Mouse (Mus musculus): Measurements from ENCODE around the gene Slc19a1. TPM values are rescaled to one million over a fixed set of nuclear protein-coding genes. Genes with fewer than 3 reads are reported as not detected.

Gene Slc19a1
- polyA plus RNA-seq, 1 experiment, result 35.1 TPM

DNA sequence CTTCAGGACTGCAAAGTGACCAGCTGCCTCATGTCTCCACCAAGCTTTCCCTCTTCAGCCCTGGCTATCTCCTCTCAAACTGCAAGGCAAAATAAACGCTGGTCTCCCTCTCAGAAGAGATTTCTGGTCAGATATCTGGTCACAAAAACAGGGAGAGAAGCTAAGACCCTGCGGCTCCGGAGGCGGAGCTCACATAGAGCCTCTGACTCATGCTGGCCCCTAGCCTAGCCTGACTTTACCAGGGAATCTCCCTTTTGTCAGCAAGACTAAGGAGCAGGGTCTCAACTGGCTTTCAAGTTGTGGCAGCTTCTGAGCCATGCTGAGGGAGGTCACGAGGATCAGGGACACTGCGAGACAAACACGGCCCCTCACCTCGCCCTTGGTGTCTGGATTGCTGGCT is 57.3 kb downstream of the Slc19a1 start:
- 45% methylated on average over 8 of the region's 8 CpGs for WGBS
- DNase-seq (ENCODE audit: low read depth, low spot score), result no peak

DNA sequence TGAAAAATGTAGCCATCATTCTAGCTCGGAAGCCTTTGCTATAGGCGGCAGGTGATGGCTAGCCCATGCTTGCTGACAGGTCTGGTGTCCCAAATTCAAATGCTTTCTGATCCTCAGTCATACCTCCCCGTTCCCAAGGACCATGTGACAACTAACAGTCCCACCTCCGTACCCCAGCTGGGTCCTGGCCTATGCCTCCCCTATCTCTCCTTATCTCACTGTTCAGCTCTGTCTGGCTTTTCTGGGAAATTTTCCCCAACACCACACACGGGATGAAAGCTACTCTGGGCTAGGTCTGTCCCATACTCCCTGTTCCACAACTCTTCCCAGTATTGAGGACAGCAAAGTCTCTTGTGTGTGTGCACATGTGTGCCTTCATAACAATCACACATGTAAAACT is 58.0 kb downstream of the Slc19a1 start:
- DNase-seq (ENCODE audit: low read depth, low spot score), result no peak
- WGBS, result 70% methylated on average over 5 of the region's 5 CpGs

DNA sequence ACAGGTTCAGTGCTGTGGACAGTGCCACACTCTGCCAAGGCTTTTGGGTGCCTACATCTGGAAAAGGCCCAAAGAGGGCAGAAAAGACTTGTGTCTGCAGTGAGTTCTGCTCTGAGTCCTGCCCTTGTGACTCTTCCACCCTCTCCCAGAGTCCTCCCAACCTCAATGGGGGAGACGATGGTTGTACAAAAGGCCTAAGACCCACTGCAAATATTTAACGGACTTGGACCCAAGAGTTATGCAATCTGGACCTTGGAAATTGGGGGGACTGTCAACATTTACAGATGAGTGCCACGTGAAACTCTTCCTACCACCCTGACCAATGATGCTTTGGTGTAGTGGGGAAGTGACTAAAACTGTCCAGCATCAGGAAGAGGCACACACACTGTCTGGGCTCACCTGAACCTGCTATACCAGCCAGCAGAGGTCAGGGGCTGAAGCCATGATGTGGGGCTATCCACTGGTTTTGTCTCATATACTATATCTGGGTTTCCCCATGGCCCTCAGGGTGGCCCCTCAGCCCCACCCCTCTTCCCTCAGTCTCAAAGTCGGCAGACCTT is 59.6 kb downstream of the Slc19a1 start:
- no peak for DNase-seq (ENCODE audit: low read depth, low spot score)
- 38% methylated on average over 4 of the region's 4 CpGs for WGBS

DNA sequence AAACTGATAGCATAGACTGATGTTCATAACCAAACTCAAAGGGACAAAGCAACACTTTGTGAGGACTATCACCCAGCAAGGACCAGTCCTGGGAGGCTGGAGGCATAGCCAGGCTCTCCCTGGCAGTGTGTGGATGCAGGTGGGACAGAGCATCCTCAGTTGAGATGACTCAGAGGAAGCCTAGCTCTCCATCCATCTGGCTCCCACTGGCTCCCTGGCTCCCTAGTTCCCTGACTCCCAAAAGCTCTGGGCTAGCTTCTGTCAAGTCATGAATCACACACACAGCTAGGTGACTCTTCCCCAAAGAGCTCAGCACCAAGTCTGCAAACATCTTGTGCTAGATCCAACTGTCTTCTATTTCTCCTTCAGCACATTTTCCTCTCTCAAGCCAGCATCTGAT is 61.8 kb downstream of the Slc19a1 start:
- no peak for DNase-seq (ENCODE audit: low read depth, low spot score)

DNA sequence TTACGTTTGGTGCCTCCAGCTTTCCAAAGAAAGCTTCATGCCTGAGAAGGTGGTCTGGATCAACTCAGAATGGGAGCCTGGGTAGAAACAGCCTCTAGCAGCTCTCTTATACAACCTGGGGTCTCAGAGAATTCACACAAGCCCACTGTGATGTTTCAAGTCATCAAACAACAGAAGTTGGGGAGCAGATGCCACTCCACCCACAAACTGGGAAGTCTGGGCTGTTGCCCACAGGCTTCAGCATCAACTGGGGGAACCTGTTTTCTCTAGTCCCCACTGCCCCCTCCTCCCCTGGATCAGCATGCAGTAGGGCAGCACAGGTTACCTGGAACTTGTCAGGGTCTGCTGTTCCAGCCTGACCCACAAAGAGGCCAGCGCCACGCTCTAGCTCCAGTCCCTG is 63.6 kb downstream of the Slc19a1 start:
- no peak for DNase-seq (ENCODE audit: low read depth, low spot score)
- 92% methylated on average over 3 of the region's 3 CpGs for WGBS

DNA sequence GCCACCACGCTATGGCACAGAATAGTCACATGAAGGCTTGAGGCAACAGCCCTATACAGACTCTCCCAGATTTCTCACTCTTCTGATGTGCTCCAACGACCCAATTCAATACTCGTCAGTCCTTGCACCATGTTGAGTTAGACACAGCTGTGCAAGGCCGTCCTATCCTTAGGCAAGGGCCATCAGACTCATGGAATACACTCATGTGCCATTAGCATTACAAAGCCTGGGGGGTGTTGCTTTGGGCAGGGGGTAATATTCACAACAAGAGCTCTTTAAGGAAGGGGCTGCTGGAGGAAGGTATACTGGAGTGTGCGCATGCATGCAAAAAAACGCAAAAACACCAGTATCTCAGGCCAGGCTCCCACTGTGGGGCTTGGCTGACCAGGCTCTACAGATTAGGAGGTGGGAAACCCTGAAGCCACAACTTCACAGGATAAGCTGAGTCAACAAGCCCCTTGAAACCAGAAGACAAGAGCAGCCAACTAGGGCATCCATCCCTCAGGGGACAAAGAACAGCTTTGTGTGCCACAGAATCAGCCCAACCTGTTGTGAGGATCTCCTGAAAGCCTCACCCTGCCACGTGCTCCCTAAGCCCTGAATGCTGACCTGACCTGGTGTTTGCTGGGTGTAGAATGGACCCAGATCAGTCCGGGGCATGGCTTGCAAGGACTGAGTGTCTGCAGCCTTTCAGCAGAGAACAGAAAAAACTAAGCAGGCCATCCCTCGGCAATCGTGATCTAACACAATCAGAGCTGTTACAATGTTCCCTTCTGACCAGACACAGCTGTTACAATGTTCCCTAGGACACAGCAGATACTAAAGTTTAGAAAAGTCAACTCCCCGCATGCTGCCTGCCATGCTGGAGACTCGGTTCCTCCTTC is 65.2 kb downstream of the Slc19a1 start:
- DNase-seq (ENCODE audit: low read depth, low spot score), result no peak
- 65% methylated on average over 12 of the region's 12 CpGs for WGBS

DNA sequence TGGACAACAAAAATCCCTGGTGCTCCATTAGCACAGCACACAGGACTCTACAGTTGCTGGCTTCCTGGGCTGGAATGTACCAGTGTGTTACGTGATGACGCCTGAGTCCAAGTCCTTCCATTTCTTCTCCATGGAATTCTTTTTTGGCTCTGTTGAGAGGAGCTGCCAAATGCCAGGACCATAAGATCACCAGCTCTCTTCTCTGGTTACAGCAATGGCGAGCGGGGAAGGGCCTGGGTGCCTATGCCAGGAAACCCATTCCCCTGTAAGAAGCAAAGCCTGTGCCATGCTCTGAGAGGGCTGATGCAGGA is 65.8 kb downstream of the Slc19a1 start:
- no peak for DNase-seq (ENCODE audit: low read depth, low spot score)
- 71% methylated on average over 4 of the region's 4 CpGs for WGBS

DNA sequence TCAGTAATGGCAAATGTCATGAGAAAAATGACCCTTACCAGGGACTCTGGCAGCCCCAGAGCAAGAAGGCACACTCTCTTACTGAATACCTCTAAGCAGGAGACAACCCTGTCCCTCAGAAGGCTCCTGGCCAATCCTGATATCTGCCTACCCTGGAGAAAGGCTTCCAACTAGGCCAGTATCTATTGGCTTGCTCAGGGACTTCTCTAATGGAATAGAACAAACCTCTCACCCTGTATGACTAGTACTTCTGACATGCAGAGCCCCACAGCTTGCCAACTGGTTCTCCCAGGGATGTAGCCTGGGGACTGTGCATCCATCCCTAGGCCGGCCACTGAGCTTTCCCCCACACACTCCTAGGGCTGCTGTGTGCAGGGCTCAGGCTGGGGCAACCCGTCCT is 66.6 kb downstream of the Slc19a1 start:
- DNase-seq (ENCODE audit: low read depth, low spot score), result no peak
- WGBS, result 75% methylated on average over 2 of the region's 2 CpGs

DNA sequence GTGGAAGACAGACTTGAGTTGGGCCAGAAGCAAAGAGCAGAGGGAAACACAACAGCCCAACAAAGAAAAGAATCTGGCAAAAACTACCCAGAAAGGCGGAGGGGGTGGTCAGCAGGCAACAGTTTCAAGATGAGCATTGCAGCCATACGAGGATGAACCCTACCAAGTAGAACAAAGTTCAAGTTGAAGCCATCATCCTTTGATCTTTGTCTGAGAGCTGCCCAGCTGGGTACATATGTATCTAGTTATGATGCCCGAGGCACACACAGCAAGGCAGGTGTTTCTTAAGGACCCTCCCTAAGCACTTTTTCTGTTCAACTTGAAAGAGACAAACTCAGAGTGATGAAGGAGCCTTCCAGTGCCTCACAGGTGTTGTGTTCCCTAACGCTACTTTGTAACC is 67.7 kb downstream of the Slc19a1 start:
- 69% methylated on average over 4 of the region's 4 CpGs for WGBS
- DNase-seq (ENCODE audit: low read depth, low spot score), result no peak

DNA sequence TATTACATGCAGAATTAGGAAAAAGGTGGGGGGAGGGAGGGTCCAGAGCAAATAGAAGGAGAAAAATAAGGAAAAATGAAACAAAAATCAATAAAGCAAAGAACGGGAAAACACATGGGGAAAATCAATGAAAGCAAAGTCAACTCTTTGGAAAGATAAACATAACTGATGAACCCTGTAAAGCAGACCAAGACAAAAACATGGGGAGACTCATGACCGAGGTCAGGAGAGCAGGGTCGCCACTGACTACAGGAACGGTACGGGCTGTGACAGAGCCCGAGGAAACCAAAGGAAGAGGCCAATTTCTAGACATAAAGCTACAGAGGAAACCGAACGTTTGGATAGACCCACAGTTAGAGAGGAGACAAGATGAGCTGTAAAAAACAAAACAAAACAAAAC is 71.6 kb downstream of the Slc19a1 start:
- no peak for DNase-seq (ENCODE audit: low read depth, low spot score)
- WGBS, result 27% methylated on average over 8 of the region's 8 CpGs

DNA sequence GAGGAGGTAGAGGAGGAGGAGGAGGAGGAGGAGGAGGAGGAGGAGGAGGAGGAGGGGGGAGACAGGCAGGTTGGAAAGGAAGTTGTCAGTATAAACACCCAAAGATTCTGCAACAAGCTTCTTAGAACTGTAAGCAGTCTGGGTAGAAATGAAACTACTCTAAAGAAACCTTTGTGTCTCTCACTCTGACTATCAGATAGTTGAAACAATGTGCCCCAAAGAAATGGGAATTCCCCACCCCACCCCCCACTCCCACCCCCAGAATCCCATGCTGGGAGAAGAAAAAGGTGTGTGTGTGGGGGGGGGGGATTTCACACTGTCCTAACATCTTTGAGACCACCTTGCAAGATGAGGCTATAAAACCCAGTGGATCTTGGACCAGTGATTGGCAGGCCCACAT is 72.3 kb downstream of the Slc19a1 start:
- no peak for DNase-seq (ENCODE audit: low read depth, low spot score)

DNA sequence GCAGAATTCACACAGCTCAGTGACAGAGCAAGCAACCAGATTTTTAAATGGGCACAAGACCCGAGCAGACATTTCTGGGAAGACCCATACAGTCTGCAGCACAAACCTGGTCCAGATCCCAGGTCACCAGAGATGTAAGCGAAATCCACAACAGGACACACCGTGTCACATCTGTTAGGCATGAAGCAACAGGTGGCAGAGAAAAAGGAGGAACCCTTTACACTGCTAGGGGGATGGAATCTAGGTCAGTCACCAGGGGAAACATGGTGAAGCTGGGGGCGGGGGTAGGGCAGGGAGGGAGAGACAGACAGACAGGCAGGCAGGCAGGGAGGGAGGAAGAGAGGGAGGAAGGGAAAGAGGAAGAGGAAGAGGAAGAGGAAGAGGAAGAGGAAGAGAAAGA is 76.1 kb downstream of the Slc19a1 start:
- WGBS, result 77% methylated on average over 4 of the region's 4 CpGs
- no peak for DNase-seq (ENCODE audit: low read depth, low spot score)

DNA sequence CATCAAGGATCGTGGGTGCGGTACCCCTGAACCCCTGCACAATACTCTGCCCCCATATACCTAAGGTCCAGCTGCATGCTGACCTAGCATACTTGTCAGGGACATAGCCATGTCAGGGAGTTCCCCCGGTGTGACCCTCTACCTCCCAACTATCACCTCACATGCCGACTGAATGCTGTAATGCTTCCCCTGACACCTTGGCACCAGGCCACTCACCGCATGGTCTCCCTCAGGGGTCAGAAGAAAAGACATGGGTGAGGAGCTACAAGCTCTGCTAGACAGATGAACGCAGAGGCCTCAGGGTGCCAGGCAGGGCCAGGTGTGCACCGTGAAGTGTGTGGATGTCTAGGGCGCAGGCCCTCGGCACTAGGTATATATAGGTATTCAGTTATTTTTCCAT is 78.0 kb downstream of the Slc19a1 start:
- no peak for DNase-seq (ENCODE audit: low read depth, low spot score)
- 87% methylated on average over 9 of the region's 9 CpGs for whole genome bisulfite sequencing

Other genes with a start within 250 kb of the Slc19a1 start
- gene Pcbp3, start 70.4 kb upstream of the Slc19a1 start, polyA plus RNA-seq (2012; rRNA removed), result 4.0 and 4.3 TPM in 2 replicates
- 18.9 and 26.6 TPM in 2 replicates for gene Col18a1, start 134.3 kb downstream of the Slc19a1 start, polyA plus RNA-seq (2012; rRNA removed)
- gene Pofut2, start 227.0 kb downstream of the Slc19a1 start, polyA plus RNA-seq (2012; rRNA removed), result 35.5 and 39.0 TPM in 2 replicates

Measured in large intestine, adult 2 months (tissue).